Mouse (Mus musculus) embryonic facial prominence, embryonic 13.5 days (tissue): ENCODE results near the gene Yif1b. TPM values are rescaled to one million over a fixed set of nuclear protein-coding genes. Genes with fewer than 3 reads are reported as not detected.

Source experiments
- ATAC-seq: fragments of 200-750 bp; cut with Nextera tagmentation; 2 replicates; pipeline ENCODE4 v1.8.0; 2017; ENCODE audit warnings: low read depth; ENCODE audit not compliant: insufficient number of reproducible peaks, insufficient read depth, low FRiP score, low TSS enrichment
- H3K27ac ChIP-seq: fragments of 300-500 bp; sonication (generic); 2 replicates; pipeline ENCODE4 v1.5.1; 2015; ENCODE audit warnings: moderate library complexity, mild to moderate bottlenecking, inconsistent platforms
- H3K27me3 ChIP-seq: fragments of 300-500 bp; sonication (generic); 2 replicates; pipeline ENCODE4 v1.6.1; 2015; ENCODE audit warnings: mild to moderate bottlenecking, inconsistent platforms
- H3K36me3 ChIP-seq: fragments of 300-500 bp; sonication (generic); 2 replicates; pipeline ENCODE4 v1.6.1; 2015; ENCODE audit warnings: mild to moderate bottlenecking, inconsistent platforms
- H3K4me1 ChIP-seq: fragments of 300-500 bp; sonication (generic); 2 replicates; pipeline ENCODE4 v1.6.1; 2015; ENCODE audit warnings: inconsistent platforms
- H3K4me2 ChIP-seq: fragments of 300-500 bp; sonication (generic); 2 replicates; pipeline ENCODE4 v1.6.1; 2015; ENCODE audit warnings: moderate library complexity, mild to moderate bottlenecking, inconsistent platforms
- H3K4me3 ChIP-seq: fragments of 300-500 bp; sonication (generic); 2 replicates; pipeline ENCODE4 v1.5.1; 2015; ENCODE audit warnings: mild to moderate bottlenecking, inconsistent platforms
- H3K9ac ChIP-seq: fragments of 300-500 bp; sonication (generic); 2 replicates; pipeline ENCODE4 v1.6.1; 2015; ENCODE audit warnings: mild to moderate bottlenecking, inconsistent platforms
- H3K9me3 ChIP-seq: fragments of 300-500 bp; sonication (generic); 2 replicates; pipeline ENCODE4 v1.6.1; 2016; ENCODE audit warnings: inconsistent platforms
- WGBS: fragments of 180-500 bp; shearing (Covaris S2); methylation state at CpG from one replicate; pipeline ENCODE4 v1.1.7; 2015; ENCODE audit warnings: mixed read lengths; 5-methylcytosine and 5-hydroxymethylcytosine counted together
- polyA plus RNA-seq: library from polyadenylated mRNA; unstranded; fragments of >200 nt; fragmentation: Nextera tagmentation; extraction: Ambion mirVana; gene quantifications from 2 replicates; pipeline ENCODE4 v1.2.1, GENCODE M21; 2015

The Yif1b gene
- polyA plus RNA-seq, 1 experiment from 2014 or later = 110 TPM

- Histone ChIP-seq H3K36me3 (peaks cover 38% of the 10 kb centered on the region), H3K4me1 (peaks cover 20% of the 10 kb centered on the region), H3K27me3 (peaks cover 18% of the 10 kb centered on the region), H3K4me2 (no peak overlapping the region), H3K9ac (no peak overlapping the region), H3K27ac (no peak overlapping the region), H3K4me3 (no peak overlapping the region), H3K9me3 (no peaks in the 10 kb centered on the region)
- ATAC-seq = no peak
- WGBS = 81% methylated on average over 5 of the region's 5 CpGs
These were observed 7.9 kb downstream of the Yif1b start for GRCm38 (mm10) chr7:29246015-29246414.

- H3K36me3 ChIP-seq = peaks cover 38% of the 10 kb centered on the region
- H3K9me3 ChIP-seq = no peaks in the 10 kb centered on the region
- H3K9ac ChIP-seq = peak overlapping the region; percentile 32; the same call in 1 of the 2 replicates
- 86% methylated on average over 21 of the region's 21 CpGs for WGBS
- no peak for ATAC-seq
- no peak overlapping the region for H3K4me3 ChIP-seq
- H3K4me1 ChIP-seq = peaks cover 20% of the 10 kb centered on the region
- no peak overlapping the region; the same call in 1 of the 2 replicates for H3K4me2 ChIP-seq
- peaks cover 18% of the 10 kb centered on the region for H3K27me3 ChIP-seq
- H3K27ac ChIP-seq = no peak overlapping the region
These were observed 8.6 kb downstream of the Yif1b start for GRCm38 (mm10) chr7:29246619-29247313.

GRCm38 (mm10) chr7:29247314-29247700, 9.2 kb downstream of the Yif1b start:
- Histone ChIP-seq H3K36me3 (peaks cover 38% of the 10 kb centered on the region), H3K27me3 (peaks cover 18% of the 10 kb centered on the region), H3K27ac (no peak overlapping the region), H3K9me3 (no peaks in the 10 kb centered on the region), H3K9ac (peak overlapping the region; percentile 52; the same call in 1 of the 2 replicates), H3K4me1 (peaks cover 20% of the 10 kb centered on the region), H3K4me2 (peak overlapping the region; percentile 56), H3K4me3 (peak overlapping the region; percentile 32)
- ATAC-seq = no peak
- WGBS = 29% methylated on average over 16 of the region's 16 CpGs

GRCm38 (mm10) chr7:29247706-29248105, 9.6 kb downstream of the Yif1b start:
- H3K36me3 ChIP-seq = peaks cover 38% of the 10 kb centered on the region
- 9% methylated on average over 19 of the region's 19 CpGs for WGBS
- H3K9me3 ChIP-seq = no peaks in the 10 kb centered on the region
- peak overlapping the region; percentile 52; the same call in 1 of the 2 replicates for H3K9ac ChIP-seq
- H3K27ac ChIP-seq = no peak overlapping the region
- H3K4me1 ChIP-seq = peaks cover 20% of the 10 kb centered on the region
- H3K27me3 ChIP-seq = peaks cover 18% of the 10 kb centered on the region
- no peak for ATAC-seq
- H3K4me3 ChIP-seq = peak overlapping the region; percentile 32
- H3K4me2 ChIP-seq = peak overlapping the region; percentile 56

- H3K9me3 ChIP-seq = no peaks in the 10 kb centered on the region
- 10% methylated on average over 20 of the region's 20 CpGs for WGBS
- ATAC-seq = no peak
- peaks cover 38% of the 10 kb centered on the region for H3K36me3 ChIP-seq
- peaks cover 18% of the 10 kb centered on the region for H3K27me3 ChIP-seq
- peak within 1 kb of the TSS; percentile 32 for H3K4me3 ChIP-seq
- H3K27ac ChIP-seq = no peak within 1 kb of the TSS
- H3K9ac ChIP-seq = peak within 1 kb of the TSS; percentile 52; the same call in 1 of the 2 replicates
- peak within 1 kb of the TSS; percentile 56 for H3K4me2 ChIP-seq
- H3K4me1 ChIP-seq = peaks cover 25% of the 10 kb centered on the region
These were observed 10.2 kb downstream of the Yif1b start, which contains the start of gene 2200002D01Rik for GRCm38 (mm10) chr7:29248261-29248841. Gene 2200002D01Rik (minus strand): TSS chr7:29248466.

- H3K27ac ChIP-seq = no peak overlapping the region
- 86% methylated on average over 3 of the region's 3 CpGs for WGBS
- H3K36me3 ChIP-seq = peaks cover 13% of the 10 kb centered on the region
- H3K4me2 ChIP-seq = no peak overlapping the region
- H3K9ac ChIP-seq = no peak overlapping the region
- H3K4me3 ChIP-seq = no peak overlapping the region
- H3K9me3 ChIP-seq = no peaks in the 10 kb centered on the region
- ATAC-seq = no peak
- H3K4me1 ChIP-seq = peaks cover 28% of the 10 kb centered on the region
- peaks cover 18% of the 10 kb centered on the region for H3K27me3 ChIP-seq
These were observed 13.0 kb downstream of the Yif1b start for GRCm38 (mm10) chr7:29251166-29251565.

GRCm38 (mm10) chr7:29253842-29254241, 15.7 kb downstream of the Yif1b start:
- Histone ChIP-seq H3K4me1 (peaks cover 11% of the 10 kb centered on the region; the same call in 1 of the 2 replicates), H3K27ac (no peak overlapping the region), H3K4me2 (no peak overlapping the region), H3K4me3 (no peak overlapping the region), H3K9ac (no peak overlapping the region), H3K36me3 (no peaks in the 10 kb centered on the region), H3K27me3 (no peaks in the 10 kb centered on the region), H3K9me3 (no peaks in the 10 kb centered on the region)
- WGBS = 42% methylated on average over 5 of the region's 5 CpGs
- ATAC-seq = no peak

- Histone ChIP-seq H3K27me3 (no peaks in the 10 kb centered on the region), H3K9me3 (no peaks in the 10 kb centered on the region), H3K4me2 (no peak overlapping the region), H3K4me3 (no peak overlapping the region), H3K27ac (no peak overlapping the region), H3K9ac (no peak overlapping the region), H3K4me1 (peaks cover 18% of the 10 kb centered on the region), H3K36me3 (no peaks in the 10 kb centered on the region)
- 74% methylated on average over 4 of the region's 4 CpGs for WGBS
- no peak for ATAC-seq
These were observed 17.7 kb downstream of the Yif1b start for GRCm38 (mm10) chr7:29255875-29256274.

GRCm38 (mm10) chr7:29257368-29257767, 19.2 kb downstream of the Yif1b start:
- no peak overlapping the region for H3K4me3 ChIP-seq
- peaks cover 20% of the 10 kb centered on the region for H3K4me1 ChIP-seq
- no peaks in the 10 kb centered on the region for H3K9me3 ChIP-seq
- H3K36me3 ChIP-seq = no peaks in the 10 kb centered on the region
- 89% methylated on average over 1 of the region's 1 CpGs for WGBS
- H3K9ac ChIP-seq = no peak overlapping the region
- ATAC-seq = no peak
- no peak overlapping the region for H3K4me2 ChIP-seq
- H3K27ac ChIP-seq = no peak overlapping the region
- H3K27me3 ChIP-seq = no peaks in the 10 kb centered on the region

- H3K4me3 ChIP-seq = no peak overlapping the region
- no peak overlapping the region for H3K4me2 ChIP-seq
- no peaks in the 10 kb centered on the region for H3K27me3 ChIP-seq
- H3K9ac ChIP-seq = no peak overlapping the region
- H3K27ac ChIP-seq = 0 out of 2 replicates have a peak overlapping the region, but pooled peaks have one; percentile 35
- H3K9me3 ChIP-seq = no peaks in the 10 kb centered on the region
- no peaks in the 10 kb centered on the region for H3K36me3 ChIP-seq
- no peak for ATAC-seq
- 70% methylated on average over 10 of the region's 10 CpGs for WGBS
- H3K4me1 ChIP-seq = peaks cover 16% of the 10 kb centered on the region
These were observed 21.9 kb downstream of the Yif1b start for GRCm38 (mm10) chr7:29259781-29260730.

GRCm38 (mm10) chr7:29262151-29262550, 24.0 kb downstream of the Yif1b start:
- H3K36me3 ChIP-seq = no peaks in the 10 kb centered on the region
- no peak overlapping the region for H3K9ac ChIP-seq
- H3K27me3 ChIP-seq = no peaks in the 10 kb centered on the region
- no peaks in the 10 kb centered on the region for H3K9me3 ChIP-seq
- 58% methylated on average over 6 of the region's 6 CpGs for WGBS
- no peak overlapping the region for H3K4me2 ChIP-seq
- H3K4me3 ChIP-seq = no peak overlapping the region
- peaks cover 23% of the 10 kb centered on the region for H3K4me1 ChIP-seq
- no peak for ATAC-seq
- no peak overlapping the region for H3K27ac ChIP-seq
